Mouse (Mus musculus): Measurements from ENCODE around the gene Opcml.

GRCm38 (mm10) chr9:27968266-27968665 is 177.7 kb downstream of the Opcml start:
- TF ChIP-seq CTCF (IDR thresholded peaks at IDR 0.05; ENCODE audit: control insufficient read depth, insufficient read depth, low read length) (no peak), POLR2A (IDR thresholded peaks at IDR 0.05; ENCODE audit: borderline replicate concordance, control insufficient read depth, low read depth, low read length) (no peak)
